Mouse (Mus musculus): Measurements from ENCODE around the gene Nod1. TPM values are rescaled to one million over a fixed set of nuclear protein-coding genes. Genes with fewer than 3 reads are reported as not detected.
"Not testable (repeated sequence)": the region's sequence is repeated elsewhere in the genome, so short reads cannot be mapped to it uniquely, and the experiment has no call there.

Gene Nod1
- polyA plus RNA-seq, 1 experiment from 2014 or later: 4.8 TPM

DNA sequence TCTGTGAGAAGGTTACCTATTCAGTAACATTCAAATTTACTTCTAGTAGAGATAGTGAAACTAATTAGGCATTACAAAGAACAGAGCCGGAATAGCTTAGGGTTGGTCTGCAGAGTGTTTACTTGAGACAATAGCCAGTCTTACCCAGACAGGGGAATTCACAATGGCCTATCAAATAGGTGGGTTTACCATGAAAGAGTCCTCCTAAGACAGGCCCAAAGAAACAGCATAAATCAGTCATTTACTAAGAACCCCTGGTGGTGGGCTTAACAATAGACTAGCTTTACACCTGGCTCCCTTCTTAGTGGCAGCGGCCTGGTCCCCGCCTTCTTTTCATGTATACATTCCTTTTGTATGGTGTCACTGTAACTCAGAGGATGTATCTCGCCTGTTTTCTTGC, 19.0 kb downstream of the Nod1 start:
- not testable (repeated sequence) for H3K4me1 ChIP-seq (ENCODE audit: control insufficient read depth, insufficient read depth, low read length); H3K27me3 ChIP-seq (replicated peaks; ENCODE audit: control insufficient read depth, insufficient read depth, low read length); H3K27ac ChIP-seq (ENCODE audit: low read length); H3K36me3 ChIP-seq (ENCODE audit: control insufficient read depth, insufficient read depth, low read length); H3K4me2 ChIP-seq (ENCODE audit: low read depth, low read length); ATAC-seq; H3K9ac ChIP-seq (ENCODE audit: low read depth, low read length); H3K4me3 ChIP-seq (ENCODE audit: low read length); H3K9me3 ChIP-seq (ENCODE audit: control insufficient read depth, low read length)
- 87% methylated on average over 4 of the region's 4 CpGs for WGBS

DNA sequence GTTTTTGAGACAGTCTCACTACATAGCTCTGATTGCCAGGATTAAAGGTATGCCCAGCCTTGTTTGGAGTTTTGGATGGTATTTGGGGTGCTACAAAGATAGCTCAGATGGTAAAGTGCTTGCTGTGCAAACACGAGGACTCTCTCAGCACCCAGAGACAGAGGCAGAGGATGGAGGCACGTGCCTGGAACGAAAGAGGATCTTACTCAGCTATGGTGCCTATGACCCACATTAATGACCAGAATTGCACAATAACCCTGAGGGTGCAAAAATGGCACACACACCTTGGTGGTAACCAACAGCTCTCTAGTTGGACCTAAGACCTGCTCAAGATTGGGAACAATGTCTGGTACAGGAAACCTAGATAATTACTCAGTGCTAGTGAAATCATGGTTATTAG, 19.9 kb downstream of the Nod1 start:
- Histone ChIP-seq H3K4me2 (ENCODE audit: low read depth, low read length) (no peak overlapping the region), H3K36me3 (ENCODE audit: control insufficient read depth, insufficient read depth, low read length) (no peaks in the 10 kb centered on the region), H3K27me3 (replicated peaks; ENCODE audit: control insufficient read depth, insufficient read depth, low read length) (no peaks in the 10 kb centered on the region), H3K4me1 (ENCODE audit: control insufficient read depth, insufficient read depth, low read length) (peaks cover 4% of the 10 kb centered on the region; the same call in 1 of the 2 replicates), H3K9me3 (ENCODE audit: control insufficient read depth, low read length) (no peaks in the 10 kb centered on the region), H3K27ac (ENCODE audit: low read length) (no peak overlapping the region), H3K9ac (ENCODE audit: low read depth, low read length) (no peak overlapping the region), H3K4me3 (ENCODE audit: low read length) (no peak overlapping the region)
- ATAC-seq: no peak
- WGBS: 92% methylated on average over 3 of the region's 3 CpGs

DNA sequence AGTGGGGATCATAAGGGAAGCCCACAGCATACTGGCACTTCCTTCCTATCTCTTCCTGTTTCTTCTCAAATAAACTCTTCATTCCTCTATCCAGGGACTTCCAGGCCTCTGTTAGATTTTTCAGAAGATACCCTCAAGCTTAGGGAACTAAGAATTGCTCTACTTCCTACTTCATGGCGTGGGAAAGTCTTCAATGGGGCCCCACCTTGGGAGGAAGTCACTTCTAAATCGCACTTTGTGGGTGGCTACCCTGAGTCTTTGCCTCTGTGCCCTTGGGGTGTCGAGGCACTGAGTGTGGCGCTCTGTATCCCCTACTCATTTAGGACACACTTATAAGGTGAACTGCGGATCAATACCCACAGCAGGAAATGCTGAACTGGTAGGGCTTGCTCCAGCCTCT, 23.7 kb downstream of the Nod1 start:
- no peak overlapping the region for H3K4me2 ChIP-seq (ENCODE audit: low read depth, low read length)
- H3K27ac ChIP-seq (ENCODE audit: low read length): no peak overlapping the region
- 78% methylated on average over 5 of the region's 5 CpGs for WGBS
- H3K36me3 ChIP-seq (ENCODE audit: control insufficient read depth, insufficient read depth, low read length): 0 out of 2 replicates have a peak, but pooled peaks cover 3% of the 10 kb centered on the region
- no peaks in the 10 kb centered on the region for H3K4me1 ChIP-seq (ENCODE audit: control insufficient read depth, insufficient read depth, low read length)
- ATAC-seq: no peak
- no peak overlapping the region for H3K9ac ChIP-seq (ENCODE audit: low read depth, low read length)
- H3K9me3 ChIP-seq (ENCODE audit: control insufficient read depth, low read length): no peaks in the 10 kb centered on the region
- peaks cover 8% of the 10 kb centered on the region; the same call in 1 of the 2 replicates for H3K27me3 ChIP-seq (replicated peaks; ENCODE audit: control insufficient read depth, insufficient read depth, low read length)
- H3K4me3 ChIP-seq (ENCODE audit: low read length): no peak overlapping the region

DNA sequence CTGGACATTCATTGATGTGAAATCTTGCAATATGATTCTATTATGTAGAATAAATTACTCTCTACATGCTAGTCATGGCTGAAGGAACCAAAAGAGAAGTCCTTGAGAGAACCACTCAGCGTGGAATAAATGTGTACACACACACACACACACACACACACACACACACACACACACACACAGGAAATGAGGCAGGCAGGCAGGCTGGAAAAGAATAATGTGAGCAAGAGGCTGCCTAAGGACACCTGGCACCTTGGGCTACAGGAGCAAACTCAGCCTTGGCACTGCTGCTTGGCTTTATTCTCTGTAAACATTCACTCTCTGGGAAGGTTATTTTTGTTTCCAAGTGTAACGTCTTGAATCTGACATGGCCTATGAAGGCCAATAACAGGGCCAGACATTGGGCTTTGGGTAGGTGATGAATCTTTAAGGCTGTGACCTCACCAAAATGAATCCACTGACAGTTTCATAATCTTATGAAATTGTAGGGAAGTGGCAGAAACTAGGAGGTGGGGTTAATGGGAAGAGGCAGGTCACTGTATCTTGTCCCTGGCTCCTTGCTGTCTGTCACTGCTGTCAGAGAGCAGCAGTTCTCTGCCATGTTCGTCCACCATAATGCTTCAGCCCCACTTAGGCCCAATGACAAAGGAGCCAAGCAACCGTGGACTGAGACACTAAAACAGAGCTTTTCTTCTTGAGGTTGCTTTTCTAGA, 26.0 kb downstream of the Nod1 start:
- 69% methylated on average over 4 of the region's 4 CpGs for WGBS
- no peak for ATAC-seq
- no peak overlapping the region for H3K27ac ChIP-seq (ENCODE audit: low read length)

DNA sequence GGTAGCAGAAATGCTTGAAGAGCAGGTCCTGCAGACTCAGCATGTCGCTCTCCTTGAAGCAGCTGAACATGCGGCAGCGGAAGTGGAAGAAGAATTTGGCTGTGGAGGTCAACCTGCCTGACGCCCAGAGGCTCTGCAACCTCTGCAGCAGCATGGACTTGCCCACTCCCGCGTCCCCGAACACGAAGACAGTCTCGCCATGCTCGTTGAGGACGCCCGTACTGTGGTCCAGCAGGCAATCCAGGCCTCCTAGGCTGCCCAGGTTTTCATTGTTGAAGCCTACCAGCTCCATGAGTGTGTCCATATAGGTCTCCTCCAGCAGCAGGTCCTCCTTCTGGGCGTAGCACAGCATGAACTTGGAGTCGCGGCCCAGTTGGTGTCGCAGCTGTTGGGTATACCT, 27.9 kb downstream of the Nod1 start:
- Histone ChIP-seq H3K4me3 (ENCODE audit: low read length) (no peak overlapping the region), H3K9me3 (ENCODE audit: control insufficient read depth, low read length) (no peaks in the 10 kb centered on the region), H3K9ac (ENCODE audit: low read depth, low read length) (no peak overlapping the region), H3K27me3 (replicated peaks; ENCODE audit: control insufficient read depth, insufficient read depth, low read length) (peaks cover 8% of the 10 kb centered on the region; the same call in 1 of the 2 replicates), H3K4me2 (ENCODE audit: low read depth, low read length) (no peak overlapping the region), H3K27ac (ENCODE audit: low read length) (no peak overlapping the region), H3K4me1 (ENCODE audit: control insufficient read depth, insufficient read depth, low read length) (peaks cover 5% of the 10 kb centered on the region; the same call in 1 of the 2 replicates), H3K36me3 (ENCODE audit: control insufficient read depth, insufficient read depth, low read length) (0 out of 2 replicates have a peak, but pooled peaks cover 3% of the 10 kb centered on the region)
- whole genome bisulfite sequencing: 84% methylated on average over 16 of the region's 16 CpGs
- ATAC-seq: no peak

More for the DNA sequence above, 26.0 kb downstream of the Nod1 start:
- Histone ChIP-seq H3K4me3 (ENCODE audit: low read length) (no peak overlapping the region), H3K27me3 (replicated peaks; ENCODE audit: control insufficient read depth, insufficient read depth, low read length) (peaks cover 8% of the 10 kb centered on the region; the same call in 1 of the 2 replicates), H3K9me3 (ENCODE audit: control insufficient read depth, low read length) (no peaks in the 10 kb centered on the region), H3K9ac (ENCODE audit: low read depth, low read length) (no peak overlapping the region), H3K36me3 (ENCODE audit: control insufficient read depth, insufficient read depth, low read length) (0 out of 2 replicates have a peak, but pooled peaks cover 3% of the 10 kb centered on the region), H3K4me1 (ENCODE audit: control insufficient read depth, insufficient read depth, low read length) (no peaks in the 10 kb centered on the region), H3K4me2 (ENCODE audit: low read depth, low read length) (no peak overlapping the region)

DNA sequence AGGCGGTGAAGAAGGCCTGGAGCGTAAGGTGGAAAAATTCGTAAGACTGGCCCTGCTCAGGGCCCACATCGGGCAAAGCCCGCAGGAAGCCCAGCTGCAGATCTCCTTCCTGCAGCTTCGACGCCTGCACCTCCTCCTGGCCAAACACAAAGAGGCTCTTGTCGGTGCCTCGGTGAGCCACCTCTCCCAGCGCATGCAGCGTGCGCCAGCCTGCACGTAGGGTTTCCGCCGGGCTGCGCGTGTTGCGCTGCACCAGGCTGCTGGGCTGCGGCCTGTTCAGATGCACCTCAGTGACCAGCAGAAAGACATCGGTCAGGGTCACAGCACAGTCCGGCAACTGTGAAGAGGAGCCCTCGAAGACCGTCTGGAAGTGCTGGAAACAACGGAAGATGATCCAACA, 28.7 kb downstream of the Nod1 start:
- no peak for ATAC-seq

DNA sequence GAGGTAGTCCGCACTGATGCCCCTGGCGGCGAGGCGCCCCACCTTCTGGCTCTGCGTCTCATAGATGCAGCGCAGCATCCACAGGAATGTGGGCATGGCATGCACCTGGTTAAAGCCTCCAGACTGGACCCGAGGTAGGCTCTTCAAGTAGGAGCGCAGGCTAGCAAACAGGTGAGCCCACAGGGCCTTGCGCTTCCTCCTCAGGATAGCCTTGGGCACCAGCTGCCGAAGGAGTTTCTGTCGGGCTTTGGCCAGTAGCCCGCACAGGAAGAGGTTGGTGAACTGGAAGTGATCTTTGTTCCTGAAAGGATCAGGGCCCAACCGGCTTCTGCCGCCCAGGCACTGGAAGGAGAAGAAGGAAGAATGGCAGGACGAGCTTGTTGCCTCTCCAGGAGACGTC, 29.1 kb downstream of the Nod1 start:
- Histone ChIP-seq H3K4me1 (ENCODE audit: control insufficient read depth, insufficient read depth, low read length) (peaks cover 6% of the 10 kb centered on the region; the same call in 1 of the 2 replicates), H3K36me3 (ENCODE audit: control insufficient read depth, insufficient read depth, low read length) (0 out of 2 replicates have a peak, but pooled peaks cover 3% of the 10 kb centered on the region), H3K4me3 (ENCODE audit: low read length) (no peak overlapping the region), H3K9ac (ENCODE audit: low read depth, low read length) (no peak overlapping the region), H3K27me3 (replicated peaks; ENCODE audit: control insufficient read depth, insufficient read depth, low read length) (peaks cover 8% of the 10 kb centered on the region; the same call in 1 of the 2 replicates), H3K4me2 (ENCODE audit: low read depth, low read length) (no peak overlapping the region), H3K27ac (ENCODE audit: low read length) (no peak overlapping the region), H3K9me3 (ENCODE audit: control insufficient read depth, low read length) (no peaks in the 10 kb centered on the region)
- 77% methylated on average over 16 of the region's 16 CpGs for WGBS
- ATAC-seq: no peak

More for the DNA sequence above, 28.7 kb downstream of the Nod1 start:
- Histone ChIP-seq H3K27me3 (replicated peaks; ENCODE audit: control insufficient read depth, insufficient read depth, low read length) (peaks cover 8% of the 10 kb centered on the region; the same call in 1 of the 2 replicates), H3K9ac (ENCODE audit: low read depth, low read length) (no peak overlapping the region), H3K36me3 (ENCODE audit: control insufficient read depth, insufficient read depth, low read length) (0 out of 2 replicates have a peak, but pooled peaks cover 3% of the 10 kb centered on the region), H3K4me3 (ENCODE audit: low read length) (no peak overlapping the region), H3K27ac (ENCODE audit: low read length) (no peak overlapping the region), H3K4me1 (ENCODE audit: control insufficient read depth, insufficient read depth, low read length) (peaks cover 6% of the 10 kb centered on the region; the same call in 1 of the 2 replicates), H3K9me3 (ENCODE audit: control insufficient read depth, low read length) (no peaks in the 10 kb centered on the region), H3K4me2 (ENCODE audit: low read depth, low read length) (no peak overlapping the region)
- 58% methylated on average over 24 of the region's 24 CpGs for WGBS

DNA sequence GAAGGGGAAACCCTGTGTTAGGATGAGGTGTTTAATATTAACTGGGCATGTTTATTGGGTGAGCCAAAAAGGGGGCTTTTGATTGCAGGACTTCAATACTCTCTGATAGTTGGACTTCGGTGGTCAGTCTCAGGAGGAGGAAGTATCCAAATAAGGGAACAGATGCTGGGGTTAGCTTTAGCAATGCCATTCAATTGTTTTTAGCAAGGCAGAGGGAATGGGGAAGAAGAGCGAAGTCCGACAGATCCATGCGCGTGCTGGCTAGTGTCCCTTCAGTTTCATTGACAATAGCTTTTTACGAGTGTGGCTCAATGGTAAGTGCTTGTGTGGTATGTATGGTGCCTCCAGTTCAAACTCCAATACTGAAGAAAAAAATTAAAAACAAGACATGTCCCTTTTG, 31.3 kb downstream of the Nod1 start:
- Histone ChIP-seq H3K4me2 (ENCODE audit: low read depth, low read length) (no peak overlapping the region), H3K27ac (ENCODE audit: low read length) (no peak overlapping the region), H3K4me1 (ENCODE audit: control insufficient read depth, insufficient read depth, low read length) (peaks cover 6% of the 10 kb centered on the region; the same call in 1 of the 2 replicates), H3K9ac (ENCODE audit: low read depth, low read length) (no peak overlapping the region), H3K36me3 (ENCODE audit: control insufficient read depth, insufficient read depth, low read length) (0 out of 2 replicates have a peak, but pooled peaks cover 3% of the 10 kb centered on the region), H3K9me3 (ENCODE audit: control insufficient read depth, low read length) (no peaks in the 10 kb centered on the region), H3K27me3 (replicated peaks; ENCODE audit: control insufficient read depth, insufficient read depth, low read length) (peaks cover 8% of the 10 kb centered on the region; the same call in 1 of the 2 replicates), H3K4me3 (ENCODE audit: low read length) (no peak overlapping the region)
- WGBS: 92% methylated on average over 6 of the region's 6 CpGs
- no peak for ATAC-seq

DNA sequence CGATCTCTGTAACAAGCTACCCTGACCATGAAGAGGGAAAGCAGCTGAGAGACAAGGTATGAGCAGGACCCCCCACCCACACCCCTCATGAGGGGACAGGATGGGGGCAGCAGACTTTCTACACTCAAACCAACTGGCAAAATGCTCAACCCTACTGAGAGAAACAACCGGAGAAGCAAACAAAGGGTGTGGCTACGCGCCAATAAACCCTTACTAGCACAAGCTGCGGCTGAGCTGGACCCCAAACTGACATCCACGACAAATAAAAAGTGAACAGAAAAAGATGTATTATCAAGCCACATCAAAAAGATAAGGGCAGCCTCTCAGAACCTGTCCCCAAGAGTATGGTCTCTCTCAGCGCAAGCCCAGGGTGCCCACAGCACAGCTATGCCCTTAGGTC, 32.3 kb downstream of the Nod1 start:
- no peak overlapping the region for H3K4me2 ChIP-seq (ENCODE audit: low read depth, low read length)
- 61% methylated on average over 7 of the region's 7 CpGs for WGBS
- H3K36me3 ChIP-seq (ENCODE audit: control insufficient read depth, insufficient read depth, low read length): 0 out of 2 replicates have a peak, but pooled peaks cover 3% of the 10 kb centered on the region
- H3K9me3 ChIP-seq (ENCODE audit: control insufficient read depth, low read length): no peaks in the 10 kb centered on the region
- peaks cover 8% of the 10 kb centered on the region; the same call in 1 of the 2 replicates for H3K27me3 ChIP-seq (replicated peaks; ENCODE audit: control insufficient read depth, insufficient read depth, low read length)
- ATAC-seq: no peak
- H3K9ac ChIP-seq (ENCODE audit: low read depth, low read length): no peak overlapping the region
- no peak overlapping the region for H3K4me3 ChIP-seq (ENCODE audit: low read length)
- H3K27ac ChIP-seq (ENCODE audit: low read length): no peak overlapping the region
- peaks cover 6% of the 10 kb centered on the region; the same call in 1 of the 2 replicates for H3K4me1 ChIP-seq (ENCODE audit: control insufficient read depth, insufficient read depth, low read length)
